Mouse (Mus musculus) right cerebral cortex, adult 2 months (tissue): ENCODE results near the gene Crybg1.
A peak's percentile ranks its signal among the peaks of the same experiment; 100 is the strongest.

ENCODE experiments used
- DNase-seq, 2 experiments: peaks; one replicate each; pipeline ENCODE4 v3.0.0; 2021 to 2022; ENCODE audit warnings: low spot score in 2 of 2

Gene Crybg1

DNA sequence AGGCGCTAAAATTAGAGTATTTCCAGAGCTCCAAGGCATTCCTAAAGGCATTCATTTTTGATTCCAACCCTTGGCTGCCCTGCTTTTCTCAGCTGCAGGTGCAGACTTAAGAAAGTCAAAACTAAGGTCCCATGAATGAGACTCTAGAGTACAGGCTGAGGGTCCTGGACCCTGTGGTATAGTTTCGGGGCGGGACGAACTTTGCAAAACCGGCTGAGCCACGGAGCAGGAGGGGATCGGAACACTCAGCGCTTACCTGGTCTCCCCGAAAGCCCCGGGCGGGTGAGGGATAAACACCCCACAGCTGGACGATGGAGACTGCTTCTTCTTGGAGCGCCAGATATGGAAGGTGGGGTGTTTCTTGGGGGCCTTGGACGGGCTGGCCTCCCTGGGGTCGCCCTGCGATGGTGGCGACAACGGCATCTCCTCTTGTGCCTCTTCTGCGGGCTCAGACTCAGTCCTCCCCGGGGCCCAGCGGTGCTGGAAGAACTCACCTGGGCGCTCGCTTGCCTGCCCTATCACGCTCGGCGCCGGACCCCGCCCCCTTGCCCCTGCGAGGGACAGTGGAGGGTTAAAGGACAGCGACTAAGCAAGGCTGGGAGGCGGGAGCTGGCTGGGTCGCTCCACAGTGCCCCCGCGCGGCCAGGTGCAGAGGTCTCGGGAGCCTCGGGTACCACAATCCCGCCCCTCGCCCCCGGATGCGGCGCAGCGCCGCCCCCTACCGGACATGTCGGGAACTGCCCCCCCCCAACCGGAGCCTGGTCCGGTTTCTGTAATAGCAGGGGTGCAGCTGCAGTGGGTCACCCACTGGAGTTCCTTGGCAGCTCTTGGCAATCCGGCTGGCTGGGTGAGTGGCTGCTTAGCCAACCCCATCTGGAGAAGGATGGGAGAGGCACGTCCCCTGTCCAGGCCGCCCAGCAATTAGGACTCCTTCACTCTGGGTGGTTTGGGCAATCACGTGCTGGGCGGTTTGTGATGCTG, at the start of gene Crybg1:
Gene Crybg1, minus strand, starts transcription at position 517 of the 981 bp plus-strand sequence.
- peak in 1 of 2 experiments; percentile 16 for DNase-seq

DNA sequence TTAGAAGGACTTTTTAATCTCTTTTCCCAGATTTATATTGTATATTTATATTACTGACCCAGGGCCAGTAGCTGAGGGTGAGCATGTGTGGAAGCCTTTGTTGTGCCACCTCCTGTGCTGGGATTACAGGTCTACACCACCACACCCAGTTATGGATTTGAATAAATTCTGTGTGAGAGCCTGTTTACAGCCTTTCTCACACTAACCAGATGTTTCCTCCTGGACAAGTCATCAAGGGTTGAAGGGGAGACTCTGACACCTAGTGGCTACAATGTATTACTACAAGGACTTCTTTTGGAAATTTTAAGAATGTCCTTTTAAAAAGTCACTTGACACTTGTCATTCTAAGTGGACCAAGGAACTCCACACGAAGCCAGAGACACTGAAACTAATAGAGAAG, 28.7 kb upstream of the Crybg1 start:
- DNase-seq, result no peak

DNA sequence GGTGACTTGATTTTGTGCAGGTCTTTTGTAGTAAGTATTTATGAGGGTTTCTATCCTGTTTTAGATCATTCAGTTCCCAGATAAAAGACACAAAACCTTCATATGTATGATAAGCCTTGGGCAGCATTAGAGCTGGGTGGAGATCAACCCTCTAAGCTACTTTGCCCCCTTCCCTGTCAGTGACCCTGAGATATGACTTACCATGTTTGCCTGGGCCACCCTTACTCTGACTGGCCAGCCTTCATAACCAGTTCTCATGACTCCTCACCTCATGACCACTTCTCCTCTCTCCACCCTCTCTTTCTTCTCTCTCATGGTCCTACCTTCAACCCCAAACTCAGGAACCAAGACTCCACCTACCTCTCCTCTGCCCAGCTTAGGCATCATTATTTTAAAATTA, 27.9 kb upstream of the Crybg1 start:
- DNase-seq, result no peak

DNA sequence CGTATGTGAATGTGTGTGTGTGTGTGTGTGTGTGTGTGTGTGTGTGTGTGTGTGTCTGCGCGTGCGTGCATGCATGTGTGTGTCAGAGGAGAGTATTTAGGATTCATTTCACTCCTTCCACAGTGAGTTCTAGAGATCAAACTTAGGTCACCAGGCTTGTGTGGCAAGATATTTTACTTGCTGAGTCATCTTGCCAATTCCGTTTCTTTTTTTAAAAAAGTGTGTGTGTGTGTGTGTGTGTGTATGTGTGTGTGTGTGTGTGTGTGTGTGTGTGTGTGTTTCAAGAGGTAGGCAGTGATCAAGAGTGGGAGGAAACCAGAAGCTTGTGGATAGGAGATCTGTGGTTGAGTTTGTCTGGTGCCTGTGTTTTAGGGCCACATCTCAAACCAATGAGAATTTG, 27.5 kb upstream of the Crybg1 start:
- no peak for DNase-seq

DNA sequence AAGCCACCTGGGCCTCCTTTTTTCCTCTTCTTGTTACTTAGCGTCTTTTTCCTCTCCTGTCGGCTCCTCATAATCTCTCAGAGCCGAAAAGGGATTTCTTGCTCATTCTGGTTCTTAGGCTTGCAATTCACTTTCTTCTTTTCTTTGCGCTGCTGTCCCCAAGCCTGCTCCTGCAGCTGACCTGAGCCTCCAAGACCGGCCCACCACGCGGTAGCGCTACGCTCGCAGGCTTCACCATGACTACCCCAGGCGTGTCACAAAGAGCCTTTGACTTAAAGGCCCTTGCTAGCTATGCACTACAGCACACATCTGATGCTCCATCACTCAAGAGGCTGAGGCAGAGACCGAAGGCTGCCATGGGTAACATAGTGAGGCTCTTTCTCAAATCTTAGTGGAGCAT, 21.5 kb upstream of the Crybg1 start:
- no peak for DNase-seq

DNA sequence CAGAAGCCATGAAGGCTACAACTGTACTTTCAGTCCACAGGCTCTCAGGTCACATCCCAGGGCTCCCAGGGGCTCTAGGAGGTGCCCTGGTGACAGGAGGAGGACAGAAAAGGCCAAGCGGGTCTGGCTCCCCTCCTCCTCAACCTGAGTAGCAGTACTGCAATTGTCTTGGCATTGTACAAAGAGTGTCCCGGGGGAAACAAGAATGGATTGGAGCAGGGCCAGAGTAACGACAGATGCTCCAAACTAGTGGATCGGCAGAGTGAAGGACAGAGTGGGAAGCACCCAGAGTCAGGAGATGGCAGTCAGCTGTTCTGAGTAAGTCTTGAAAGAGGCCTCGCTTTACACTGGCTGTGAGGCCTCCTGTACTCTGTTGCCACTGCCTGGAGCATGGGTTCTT, 18.4 kb upstream of the Crybg1 start:
- DNase-seq, result no peak

DNA sequence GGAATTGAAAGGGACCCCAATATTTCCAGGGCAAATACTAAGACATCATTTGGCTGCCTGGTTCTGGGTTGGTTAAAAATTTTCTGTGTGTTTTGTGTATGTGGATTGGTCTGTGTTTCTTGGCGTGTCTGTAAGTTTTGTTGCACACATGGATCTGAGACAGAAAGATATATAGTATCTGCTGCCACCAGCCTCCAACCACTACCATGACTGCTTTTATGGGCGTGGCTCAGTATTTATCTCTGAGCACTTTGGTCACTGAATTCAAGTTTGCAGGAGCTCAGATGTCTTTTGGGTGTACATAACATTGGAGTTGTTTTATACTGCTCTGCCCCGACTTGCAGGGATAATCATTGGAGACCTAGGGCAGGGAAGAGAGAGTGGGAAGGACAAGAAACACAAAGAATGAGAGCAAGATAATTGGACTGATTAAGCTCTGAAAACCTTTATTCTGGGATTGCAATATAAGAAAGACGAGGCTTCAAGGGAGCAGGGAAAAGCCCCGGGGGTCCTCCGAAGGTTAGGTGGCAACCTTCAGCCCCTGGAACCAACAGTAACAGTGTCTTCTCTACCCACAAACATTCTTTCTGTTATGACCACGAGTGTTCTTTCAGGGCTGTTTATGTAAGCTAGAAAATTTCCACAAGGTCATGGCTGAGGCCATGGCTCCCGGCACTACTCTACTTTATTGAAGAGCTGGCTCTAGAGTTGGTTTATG, 15.8 kb upstream of the Crybg1 start:
- DNase-seq, result no peak

DNA sequence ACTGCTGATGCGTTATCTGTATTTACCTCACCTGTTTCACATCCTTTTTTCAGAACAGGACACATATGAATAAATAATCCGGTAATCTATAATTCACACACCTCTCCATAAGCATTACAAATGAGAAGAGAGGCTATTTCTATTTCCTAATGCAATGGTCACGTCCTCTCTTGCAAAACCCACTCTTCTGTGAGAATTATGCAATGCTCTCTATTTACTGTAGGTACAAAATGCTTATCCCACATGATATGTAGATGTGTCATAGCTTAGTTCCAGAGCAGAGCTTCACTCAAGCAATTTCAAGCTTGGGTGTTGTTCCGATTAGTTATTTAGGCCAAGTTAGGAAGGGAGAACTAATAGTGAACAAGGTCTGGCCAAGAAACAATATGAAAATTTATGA, 14.4 kb upstream of the Crybg1 start:
- no peak for DNase-seq

DNA sequence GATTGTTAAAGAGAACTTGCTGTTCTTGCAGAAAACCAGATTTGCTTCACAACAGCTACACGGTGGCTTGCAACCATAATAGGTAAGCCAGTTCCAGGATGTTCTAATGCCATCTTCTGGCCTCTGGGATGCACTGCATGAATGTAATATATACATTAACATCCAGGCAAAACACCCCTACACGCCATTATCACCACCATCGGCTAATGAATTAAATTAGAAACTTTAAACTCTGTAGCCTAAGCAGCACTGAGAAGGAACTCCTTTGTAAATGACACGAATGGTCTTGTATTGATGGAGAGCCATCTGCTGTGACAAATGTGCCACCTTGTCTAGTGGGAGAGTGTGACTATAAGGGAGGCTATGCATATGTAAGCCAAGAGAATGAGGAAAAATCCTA, 11.5 kb upstream of the Crybg1 start:
- DNase-seq, result peak; percentile 48 to 52

DNA sequence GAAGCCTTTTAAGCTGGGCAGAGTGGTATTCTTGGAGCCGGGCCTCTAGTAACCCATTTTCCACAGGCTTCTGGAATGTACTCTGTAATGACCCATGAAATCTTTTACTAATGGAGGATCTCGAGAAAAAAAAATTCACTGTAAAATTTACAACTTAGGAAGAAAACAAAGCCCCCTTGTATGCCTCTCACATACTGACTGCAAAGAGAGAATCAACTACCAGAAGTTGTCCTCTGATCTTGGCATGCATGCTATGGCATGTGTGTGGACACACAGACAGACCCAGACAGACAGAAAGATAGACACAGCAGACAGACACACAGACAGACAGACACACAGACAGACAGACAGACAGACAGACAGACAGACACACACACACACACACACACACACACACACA, 8.8 kb upstream of the Crybg1 start:
- no peak for DNase-seq

DNA sequence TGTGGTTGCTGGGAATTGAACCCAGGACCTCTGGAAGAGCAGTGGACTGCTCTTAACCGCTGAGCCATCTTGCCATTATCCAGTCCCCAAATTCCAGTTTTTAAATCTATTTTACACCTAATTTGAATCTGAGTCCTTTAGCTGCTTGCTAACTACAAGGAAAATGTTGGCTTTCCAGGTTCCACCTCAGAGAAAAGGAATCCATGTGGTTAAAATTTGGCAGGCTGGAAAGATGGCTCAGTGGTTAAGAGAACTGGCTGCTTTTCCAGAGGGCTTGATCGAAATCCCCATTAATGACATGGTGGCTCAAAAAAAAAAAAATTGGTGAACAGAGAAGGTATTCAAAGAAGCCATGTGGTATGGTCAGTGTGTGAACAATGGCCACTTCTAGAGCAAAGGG, 1.8 kb upstream of the Crybg1 start:
- no peak for DNase-seq

DNA sequence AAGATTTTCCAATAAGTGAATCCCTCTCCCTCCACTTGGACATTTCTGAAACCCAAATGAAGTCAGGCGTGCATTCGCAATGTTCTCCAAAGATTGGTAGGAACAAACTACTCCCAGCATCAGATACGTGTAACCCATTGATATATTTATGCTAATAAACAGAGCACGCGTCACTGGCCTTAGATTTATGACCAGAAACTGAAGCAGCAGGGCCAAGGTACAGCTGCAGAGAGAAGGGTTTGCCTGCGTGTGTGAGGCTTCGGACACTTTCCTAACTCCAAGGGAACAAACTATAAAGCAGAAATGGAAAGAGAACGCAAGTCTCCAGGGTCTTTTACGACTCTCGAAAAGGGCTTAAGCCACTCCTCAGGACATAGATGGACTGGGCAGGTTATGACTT, 5.3 kb downstream of the Crybg1 start:
- DNase-seq, result no peak

DNA sequence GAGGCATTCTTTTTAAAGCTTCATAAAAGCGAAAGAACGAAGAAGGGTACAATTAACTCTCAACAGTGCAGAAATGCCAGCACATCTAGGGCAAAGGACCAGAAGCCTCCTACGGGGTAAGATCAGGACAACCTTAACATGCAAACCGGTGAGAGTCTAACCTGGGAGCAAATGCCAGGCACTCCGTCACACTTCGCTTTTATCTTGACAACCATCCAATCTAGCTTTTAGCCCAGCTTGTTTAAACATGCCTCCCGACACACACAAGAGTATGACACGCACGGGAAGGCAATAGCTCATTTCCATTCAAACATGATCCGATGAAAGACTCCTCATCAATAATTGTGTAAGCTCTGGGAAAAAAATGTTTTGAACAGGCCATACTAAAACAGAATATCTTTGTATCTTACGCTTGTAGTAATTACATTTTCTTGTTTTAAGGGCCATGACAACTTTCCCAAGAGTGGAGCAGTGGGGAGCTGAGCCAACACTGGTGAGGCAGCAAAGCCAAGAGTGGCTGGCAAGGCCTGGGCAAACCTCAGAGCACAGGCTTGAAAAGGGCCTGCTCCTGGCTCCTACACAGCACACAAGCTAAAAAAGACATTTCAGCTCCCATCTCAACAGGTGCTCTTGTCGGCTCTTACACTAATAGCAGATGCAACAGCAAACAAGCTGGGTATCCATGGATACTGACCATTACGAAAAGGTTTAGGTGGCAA, 10.4 kb downstream of the Crybg1 start:
- no peak for DNase-seq

DNA sequence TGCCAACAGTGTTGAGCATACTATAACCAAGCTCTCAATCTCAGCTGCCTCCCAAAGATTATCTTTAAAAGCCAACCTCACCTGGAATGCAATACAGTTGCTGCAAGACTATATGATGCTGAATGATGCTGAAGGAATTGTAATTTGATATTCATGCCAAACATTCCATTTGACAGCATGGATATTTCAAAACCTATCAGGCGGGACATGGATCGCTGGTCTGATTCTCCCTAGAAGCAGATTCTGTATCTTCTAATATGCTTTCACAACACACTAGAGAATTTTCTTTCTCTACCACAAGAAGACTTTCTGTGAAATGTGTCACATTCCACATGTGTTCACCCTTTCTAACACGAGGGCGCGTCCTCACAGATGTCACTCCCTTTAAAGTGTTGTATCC, 22.6 kb downstream of the Crybg1 start:
- no peak for DNase-seq

DNA sequence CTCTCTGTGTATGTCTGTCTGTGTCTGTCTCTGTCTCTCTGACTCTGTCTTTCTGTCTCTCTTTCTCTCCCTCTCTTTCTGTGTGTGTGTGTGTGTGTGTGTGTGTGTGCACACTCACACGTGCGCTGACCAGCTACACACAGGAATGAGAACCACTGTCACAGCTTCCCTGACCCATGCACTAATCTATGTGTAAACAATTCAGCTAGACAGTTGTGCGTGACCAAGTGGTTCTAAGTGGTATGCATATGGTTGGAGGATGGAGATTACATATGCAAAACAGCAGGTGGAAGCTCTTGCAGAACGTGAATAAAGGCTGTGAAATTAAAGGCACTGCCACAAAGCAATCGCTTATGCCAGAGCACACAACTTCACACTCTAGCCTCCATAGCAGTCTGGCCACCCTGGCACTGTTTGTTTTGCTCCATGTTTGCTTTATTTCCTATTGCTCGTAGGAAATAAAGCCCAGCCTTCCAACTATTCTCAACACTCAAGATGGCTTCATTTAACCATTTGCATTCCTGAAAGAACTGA, 24.2 kb downstream of the Crybg1 start:
- DNase-seq, result no peak

DNA sequence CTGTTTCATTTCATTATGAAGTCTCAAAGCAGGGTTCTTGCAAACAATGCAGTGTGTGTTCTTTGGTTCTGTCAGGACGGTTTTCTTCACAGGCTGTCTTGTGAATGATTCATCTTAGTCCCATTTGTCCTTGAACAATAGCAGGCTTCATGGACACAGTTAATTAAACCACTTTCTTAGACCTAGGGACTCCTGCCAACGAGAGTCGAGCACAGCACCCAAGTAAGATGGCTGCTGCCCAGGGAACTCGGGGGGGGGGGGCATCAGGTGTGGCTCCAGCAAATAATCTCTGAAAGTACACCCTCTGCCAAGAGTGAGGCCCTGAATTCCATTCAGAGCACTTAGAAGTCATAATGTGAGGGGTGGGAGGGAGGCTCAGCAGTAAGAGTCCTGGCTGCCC, 30.0 kb downstream of the Crybg1 start:
- no peak for DNase-seq

DNA sequence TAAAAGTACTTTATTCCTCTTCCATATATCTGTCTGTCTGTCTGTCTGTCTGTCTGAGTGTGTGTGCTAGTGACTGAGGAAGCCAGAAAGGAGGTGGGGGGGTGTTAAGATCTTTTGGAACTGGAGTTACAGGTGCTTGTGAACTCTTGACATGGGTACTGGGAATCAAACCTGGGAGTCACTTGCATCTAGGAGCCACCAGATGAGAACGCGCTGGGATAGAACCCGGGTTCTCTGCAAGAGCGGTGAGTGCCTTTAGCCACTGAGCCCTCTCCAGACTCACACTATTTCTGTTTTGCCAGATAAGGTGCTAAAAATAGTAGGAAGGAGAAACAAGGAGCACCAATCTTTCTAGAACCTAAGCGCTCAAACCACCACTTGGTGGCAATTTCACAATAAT, 31.9 kb downstream of the Crybg1 start:
- no peak for DNase-seq

DNA sequence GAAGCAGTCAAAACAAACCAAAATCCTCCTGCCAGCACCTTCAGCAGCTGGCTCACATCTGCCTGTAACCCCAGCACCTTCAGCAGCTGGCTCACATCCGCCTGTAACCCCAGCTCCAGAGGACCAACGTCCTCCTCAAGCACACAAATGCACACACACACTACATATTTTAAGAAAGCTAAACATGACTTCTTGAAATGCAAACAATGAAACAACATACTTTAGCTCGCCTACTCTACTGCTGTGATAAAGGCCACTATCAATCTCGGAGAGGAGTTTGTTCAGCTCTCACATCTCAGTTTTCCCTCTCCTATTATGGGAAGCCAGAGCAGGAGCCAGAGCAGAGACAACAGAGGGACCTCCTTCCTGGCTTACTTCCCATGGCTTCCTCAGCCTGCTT, 34.0 kb downstream of the Crybg1 start:
- no peak for DNase-seq

DNA sequence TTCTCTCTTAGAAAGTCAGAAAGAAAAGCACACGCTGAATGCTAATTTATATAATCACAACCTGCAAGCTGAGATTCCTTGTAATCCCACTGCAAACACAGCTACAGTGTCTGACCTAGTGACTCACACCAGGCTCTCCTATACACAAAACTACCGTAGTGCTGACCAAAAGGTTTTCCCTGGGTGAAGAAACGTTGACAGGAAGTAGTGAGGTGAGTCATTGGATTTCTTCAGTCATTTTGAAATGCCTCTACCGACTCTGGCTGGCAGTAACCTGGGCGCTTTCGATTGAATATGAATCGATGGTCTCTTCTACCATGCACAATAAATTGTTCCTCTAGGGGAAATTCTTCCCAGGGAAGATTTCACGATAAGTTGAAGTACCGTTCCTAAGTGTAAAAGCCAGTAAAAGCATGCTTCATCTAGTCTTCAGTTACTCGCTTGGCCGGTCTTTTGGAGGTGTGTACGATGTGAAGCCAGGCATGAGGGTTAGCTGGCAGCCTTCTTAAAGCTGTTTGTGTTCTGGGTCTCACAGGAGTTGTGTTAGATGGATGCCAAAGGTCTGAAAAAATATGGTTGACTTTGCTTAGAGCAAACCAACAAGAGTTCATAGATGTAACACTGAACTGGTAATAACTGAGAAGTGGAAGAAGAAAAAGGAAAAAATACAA, 36.5 kb downstream of the Crybg1 start:
- no peak for DNase-seq

DNA sequence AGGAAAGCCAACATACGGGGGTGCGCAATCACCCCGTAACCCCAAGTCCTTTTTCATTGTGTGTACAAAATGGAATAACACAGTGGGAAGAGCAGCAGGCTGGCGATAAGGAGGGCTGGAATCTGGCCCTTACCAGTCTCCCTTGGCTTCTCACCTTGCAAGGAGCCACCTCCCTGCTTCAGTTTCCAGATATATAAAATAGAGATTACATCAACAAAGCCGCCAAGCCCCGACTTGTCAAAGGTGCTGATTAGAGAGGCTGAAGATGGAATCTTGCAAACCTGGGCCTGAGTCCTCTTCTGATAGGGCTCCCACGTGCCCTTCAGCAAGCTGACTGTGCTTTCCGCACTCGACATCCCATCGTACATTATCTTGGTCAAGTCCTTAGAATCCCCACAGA, 37.5 kb downstream of the Crybg1 start:
- no peak for DNase-seq

DNA sequence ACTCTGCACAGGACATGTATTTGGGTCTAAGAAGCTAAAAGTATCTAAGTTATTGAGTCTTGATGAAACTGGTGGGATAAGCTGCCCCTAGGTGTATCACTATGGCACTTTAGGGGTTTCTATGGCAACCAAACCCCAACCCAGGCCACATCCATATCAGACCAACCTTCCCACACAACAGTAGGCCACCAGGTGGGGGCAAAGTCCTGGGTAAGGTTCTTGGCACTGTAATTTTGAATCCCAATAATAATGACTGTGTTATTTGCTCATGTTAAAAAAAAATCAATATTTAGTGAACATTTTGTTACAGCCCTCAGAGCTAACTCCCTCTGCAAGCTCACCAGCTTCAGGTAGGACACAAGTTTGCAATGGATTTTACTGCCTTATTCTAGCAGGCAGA, 38.2 kb downstream of the Crybg1 start:
- no peak for DNase-seq

DNA sequence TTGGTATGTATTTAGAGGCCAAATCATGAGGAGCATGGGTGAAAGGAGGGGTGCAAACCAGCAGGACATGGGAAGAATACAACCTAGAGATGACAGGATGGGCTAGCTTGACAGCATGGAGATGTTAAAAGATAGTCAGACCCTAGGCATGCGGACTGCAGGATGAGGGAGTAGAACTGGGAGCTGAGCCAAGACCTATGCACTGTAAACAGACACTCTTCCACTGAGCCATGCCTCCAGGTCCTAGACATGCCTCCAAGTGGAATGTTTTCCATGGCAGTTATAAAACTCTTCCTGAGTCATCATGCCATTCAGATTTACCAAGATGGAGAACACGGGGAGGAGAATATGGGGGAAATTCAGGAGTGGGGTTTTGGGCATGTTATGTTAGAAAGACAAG, 53.9 kb downstream of the Crybg1 start:
- DNase-seq, result no peak
